Mouse (Mus musculus): ENCODE data around the gene Muc4.

The Muc4 gene

DNA sequence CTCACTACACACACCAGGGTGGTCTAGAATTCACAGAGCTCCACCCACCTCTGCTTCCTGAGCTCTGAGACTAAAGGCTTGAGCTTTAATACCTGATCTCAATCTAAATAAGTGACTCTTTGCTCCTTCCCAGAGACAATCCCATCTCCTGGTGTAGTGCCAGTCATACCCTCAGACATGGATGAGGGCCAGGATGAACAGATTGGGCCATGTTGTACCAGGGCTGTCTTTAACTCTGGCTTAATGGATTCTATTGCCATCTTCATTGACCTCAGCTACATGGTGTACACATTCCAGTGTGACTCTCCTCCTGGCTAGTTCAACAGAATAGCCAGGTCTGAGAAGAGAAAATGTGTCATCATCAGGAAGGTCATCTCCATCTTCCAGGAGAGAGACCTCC, 9.2 kb upstream of the Muc4 start:
- no peak for DNase-seq (ENCODE audit: low read depth, low spot score)

DNA sequence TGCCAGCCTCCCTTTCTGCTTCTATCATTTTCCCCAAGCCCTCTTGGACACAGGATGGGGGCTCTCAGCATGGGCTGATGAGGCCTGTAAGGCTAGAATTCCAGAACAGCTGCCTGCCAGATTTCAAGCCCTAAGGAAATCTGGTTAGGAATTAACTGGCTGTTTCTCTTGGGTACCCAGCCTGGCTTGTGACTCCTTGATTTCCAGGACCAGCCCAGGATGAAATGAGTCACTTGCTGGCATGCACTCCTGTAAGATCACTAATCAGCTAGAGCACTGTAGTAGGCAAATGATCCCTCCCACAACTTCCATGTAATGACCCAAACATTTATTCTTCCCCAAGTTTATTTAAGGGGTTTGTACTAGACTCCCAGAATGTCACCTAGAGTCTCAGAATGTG, 7.4 kb upstream of the Muc4 start:
- DNase-seq (ENCODE audit: low read depth, low spot score): no peak

DNA sequence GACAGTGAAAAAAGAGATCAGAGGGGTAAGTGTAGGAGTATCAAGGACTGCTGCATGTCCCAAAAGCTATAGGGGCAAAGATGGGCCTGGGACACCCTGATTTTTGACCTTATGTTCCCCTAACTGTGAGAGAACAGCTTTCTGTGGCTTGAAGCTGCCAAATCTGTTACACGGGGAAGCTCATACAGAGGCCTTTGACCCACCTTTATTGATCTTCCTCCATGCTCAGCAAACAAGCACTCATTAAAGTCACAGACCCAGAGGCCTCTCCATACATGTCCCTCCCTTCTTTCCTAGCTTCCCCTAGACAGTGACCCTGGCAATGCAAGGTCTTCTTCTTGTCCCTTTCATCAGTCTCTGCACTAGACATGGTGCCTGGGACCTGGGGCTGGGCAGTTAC, 7.0 kb upstream of the Muc4 start:
- DNase-seq (ENCODE audit: low read depth, low spot score): no peak

DNA sequence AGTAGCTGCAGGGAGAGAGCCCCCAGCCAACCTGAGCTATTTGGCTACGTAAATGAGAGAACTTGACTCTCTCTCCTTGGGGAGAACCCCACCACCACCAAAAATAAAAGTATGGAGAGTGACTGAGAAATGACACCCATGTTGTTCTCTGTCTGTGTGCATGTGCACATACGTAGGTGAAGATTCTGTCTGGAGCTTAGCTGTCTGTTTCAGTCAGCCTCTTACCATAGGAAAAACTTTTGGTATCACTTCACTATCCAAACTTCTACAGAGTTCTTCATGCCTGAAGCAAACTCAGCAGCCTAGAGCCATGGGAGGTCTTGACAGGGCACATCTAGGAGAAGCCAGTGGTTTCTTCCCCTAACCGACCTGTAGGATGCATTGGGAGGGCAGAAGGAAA, 2.5 kb upstream of the Muc4 start:
- DNase-seq (ENCODE audit: low read depth, low spot score): no peak

DNA sequence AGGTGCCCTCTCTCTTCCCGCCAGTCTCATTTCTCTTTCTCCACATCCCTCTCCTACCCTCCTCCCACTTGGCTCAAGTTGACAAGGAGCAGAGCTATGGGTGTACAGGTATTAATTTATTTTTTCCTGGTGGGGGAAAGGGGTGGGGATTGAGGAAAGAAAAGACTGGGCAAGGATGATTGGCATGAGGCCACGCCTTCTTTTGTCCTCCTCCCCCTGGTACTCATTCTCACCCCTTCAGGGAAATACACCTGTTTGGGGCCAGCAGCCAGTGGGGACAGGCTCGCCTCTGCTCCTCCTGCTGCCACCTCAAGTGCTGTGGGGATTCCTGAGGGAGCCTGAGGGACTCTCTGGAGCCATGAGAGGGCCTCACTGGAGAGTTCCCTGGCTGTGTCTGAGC, 336 bp downstream of the Muc4 start:
- DNase-seq (ENCODE audit: low read depth, low spot score): no peak

DNA sequence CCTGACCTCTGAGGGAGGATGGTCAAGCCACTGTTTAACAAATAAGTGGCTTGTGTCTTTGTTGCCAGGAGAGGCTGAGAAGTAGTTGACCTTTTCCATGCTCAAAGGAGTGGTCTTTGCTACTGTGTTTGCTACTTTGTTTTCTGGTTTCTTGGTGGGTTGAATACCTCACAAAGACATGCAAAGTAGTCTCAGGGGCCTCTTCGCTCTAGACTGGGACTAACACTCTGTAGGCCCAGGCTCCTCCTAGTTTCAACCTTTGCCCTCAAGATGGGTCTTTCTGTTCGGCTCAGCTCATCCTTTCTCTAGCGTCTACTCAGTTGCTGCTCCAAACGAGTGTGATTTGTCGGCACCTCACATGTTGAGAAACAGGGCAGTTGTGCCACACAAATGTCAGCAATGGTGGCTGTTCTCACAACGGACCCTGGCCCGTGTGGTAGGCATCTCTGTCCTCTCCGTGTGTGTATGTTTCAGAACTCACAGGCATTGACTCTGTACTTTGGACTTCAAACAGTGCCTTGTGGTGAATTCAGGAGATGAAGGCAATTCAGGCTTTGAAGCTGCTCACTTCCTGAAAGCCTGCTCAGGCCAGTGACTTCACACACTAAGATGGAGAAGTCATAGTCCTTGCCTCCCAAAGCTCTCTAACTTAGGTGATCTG, 4.4 kb downstream of the Muc4 start:
- DNase-seq (ENCODE audit: low read depth, low spot score): peak; percentile 71

DNA sequence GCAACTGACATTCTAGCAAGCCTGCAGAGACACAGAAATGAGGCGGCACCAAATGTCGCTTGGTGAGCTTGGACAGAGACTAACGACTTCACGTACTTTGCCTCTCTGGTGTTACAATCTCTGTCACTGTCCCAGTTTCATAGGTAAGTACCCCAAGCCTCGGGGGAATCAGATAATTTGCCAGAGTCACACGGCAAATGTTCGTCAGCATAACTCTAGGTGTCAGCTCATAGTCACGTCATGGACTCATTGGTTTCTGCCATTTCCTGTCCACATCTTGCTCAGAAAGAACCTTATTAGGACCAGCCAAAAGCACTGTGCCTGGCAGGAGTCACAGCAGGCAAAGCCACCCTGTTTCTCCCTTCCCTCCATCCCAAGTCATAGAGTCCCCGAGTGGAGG, 5.7 kb downstream of the Muc4 start:
- DNase-seq (ENCODE audit: low read depth, low spot score): no peak

DNA sequence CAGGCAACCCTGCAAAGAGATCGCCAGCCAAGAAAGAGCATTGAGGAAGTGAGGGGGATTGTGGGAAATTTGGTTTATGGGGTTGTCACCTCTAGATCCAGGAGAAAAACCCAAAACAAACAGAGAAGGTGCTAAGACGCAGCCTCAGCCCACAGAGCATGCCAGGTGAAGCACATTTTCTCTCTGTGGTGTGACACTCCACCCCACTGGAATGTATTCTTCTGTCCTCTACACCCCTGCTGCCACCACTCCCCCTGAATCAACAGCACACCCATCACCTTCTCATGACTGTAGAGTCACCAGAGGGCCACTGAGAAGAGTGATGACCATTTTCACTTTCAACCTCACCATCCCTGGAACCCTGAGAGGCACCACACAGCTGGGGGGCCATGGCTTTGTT, 7.0 kb downstream of the Muc4 start:
- DNase-seq (ENCODE audit: low read depth, low spot score): no peak

DNA sequence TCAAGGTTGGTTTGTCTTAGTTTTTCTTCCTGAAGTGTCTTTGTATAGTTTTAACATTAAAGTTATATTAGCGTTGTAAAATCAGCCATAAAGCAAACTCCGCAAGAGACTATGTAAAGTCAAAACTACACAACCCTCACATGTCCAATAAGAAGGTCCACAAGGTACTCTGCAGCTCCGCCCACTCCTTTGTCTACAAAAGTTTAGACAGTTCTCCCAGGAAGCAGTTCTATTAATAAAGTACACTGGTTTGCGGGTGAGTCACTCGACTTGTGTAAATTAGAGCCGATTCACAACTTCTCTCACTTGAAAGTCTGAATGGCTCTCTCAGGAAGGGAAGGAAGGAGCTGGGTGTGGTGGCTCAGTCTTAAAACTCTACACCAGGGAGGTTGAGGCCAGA, 10.2 kb downstream of the Muc4 start:
- no peak for DNase-seq (ENCODE audit: low read depth, low spot score)

DNA sequence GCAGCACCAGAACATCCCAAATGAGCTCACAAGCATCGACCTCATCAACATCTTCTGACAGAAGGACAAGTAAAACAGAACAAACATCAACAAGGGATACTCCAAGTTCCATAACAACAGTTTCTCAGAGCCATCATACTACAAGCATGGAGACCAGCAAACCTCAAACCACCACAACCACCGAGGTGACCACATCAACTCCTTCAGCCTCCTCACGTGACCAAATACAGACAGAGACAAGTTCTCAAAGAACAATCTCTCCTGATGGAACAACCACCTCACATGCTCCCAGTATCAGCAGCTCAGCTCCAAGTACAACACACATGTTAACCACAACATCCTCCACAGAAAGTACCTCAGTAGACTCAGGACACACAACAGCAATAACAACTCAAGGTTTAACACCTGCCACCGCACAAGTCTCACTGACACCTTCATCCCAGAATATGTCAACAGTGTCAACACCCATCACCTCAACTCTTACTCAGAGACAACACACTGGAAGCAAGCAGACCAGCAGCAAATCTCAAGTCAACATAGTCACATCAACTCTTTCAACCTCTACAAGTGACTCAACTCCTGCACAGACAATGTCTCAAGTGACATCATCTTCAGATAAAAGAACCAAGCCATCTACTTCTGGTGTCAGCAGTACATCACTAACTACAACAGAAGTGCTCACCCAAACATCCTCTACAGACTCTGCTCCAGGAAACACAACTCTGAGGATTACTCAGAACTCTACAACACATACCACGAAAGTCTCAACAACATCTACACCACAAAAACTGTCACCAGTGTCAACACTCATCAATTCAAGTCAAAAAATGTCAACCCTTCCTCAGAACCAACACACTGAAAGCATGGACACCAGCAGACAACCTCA, 14.8 kb downstream of the Muc4 start:
- no peak for DNase-seq (ENCODE audit: low read depth, low spot score)

DNA sequence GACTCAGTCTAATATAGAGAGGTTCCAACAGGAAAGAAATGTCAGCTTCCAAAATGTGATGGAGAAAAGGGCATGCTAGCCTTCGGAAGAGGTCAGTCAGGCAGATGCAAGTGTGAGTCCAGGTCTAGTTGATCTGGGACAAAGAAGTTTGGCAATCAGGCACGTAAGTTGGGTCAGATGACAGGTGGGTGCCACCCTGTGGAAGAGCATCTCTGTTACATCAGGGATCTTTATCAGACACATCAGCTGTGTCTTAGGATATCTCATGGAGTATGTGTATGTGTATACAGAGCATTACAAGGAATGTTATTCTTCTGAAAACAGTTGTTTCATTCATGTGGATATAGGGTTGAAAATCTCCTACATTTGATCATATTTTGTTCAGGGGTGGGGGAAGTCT, 28.9 kb downstream of the Muc4 start:
- DNase-seq (ENCODE audit: low read depth, low spot score): no peak

DNA sequence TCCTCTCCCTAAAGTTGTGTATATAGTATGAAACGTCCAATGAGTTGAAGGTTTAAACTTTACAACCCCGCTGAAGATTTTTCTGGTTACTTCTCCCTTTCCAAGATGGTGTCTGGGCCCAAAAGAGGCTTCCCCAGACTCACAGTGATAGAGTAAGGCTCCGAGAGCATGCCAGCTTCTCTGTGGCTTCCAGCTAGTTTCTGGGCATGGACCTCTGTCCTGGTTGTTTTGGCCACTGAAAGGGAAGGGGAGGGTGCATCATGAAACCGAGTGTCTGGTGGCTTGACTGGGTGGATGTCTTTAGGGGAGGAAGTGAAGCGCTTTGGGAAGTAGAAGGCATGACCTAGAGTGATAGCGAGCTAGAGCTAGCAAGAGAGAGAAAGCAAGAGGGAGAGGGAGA, 29.3 kb downstream of the Muc4 start:
- no peak for DNase-seq (ENCODE audit: low read depth, low spot score)

DNA sequence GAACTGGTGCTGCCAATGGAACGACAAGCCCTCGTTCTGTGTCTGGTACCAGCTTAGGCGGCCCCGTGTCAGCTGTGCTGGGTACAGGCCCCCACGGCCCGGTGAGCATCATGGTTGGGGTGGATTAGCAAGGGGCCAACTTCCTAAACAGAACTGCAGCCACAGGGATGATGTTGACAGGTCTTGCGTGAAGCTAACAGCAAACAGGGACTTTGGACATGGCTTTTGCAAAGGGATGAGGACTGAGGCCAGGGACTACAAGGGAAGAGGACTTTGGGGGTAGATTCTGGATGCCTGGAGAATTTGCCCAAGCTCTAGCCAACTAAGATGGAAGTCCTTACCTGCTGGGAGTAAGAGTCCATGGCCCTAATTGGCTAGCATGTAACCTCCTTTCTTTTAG, 31.2 kb downstream of the Muc4 start:
- no peak for DNase-seq (ENCODE audit: low read depth, low spot score)

DNA sequence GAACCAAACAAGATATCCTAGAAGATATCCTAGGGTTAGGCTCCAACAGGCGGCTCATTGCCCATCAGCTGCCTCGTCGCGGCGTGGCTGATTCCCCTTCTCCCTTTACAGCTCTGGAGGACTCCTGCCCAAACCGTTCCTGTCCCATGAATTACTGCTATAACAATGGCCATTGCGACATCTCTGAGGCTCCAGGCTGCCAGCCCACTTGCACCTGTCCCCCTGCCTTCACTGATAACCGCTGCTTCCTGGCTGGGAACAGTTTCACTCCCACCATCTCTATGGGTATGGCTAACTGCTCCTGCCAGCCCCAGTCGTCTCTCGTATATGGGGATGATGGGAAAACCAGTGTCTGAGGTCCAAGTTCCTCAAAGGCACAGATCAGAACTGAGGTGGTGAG, 41.0 kb downstream of the Muc4 start:
- no peak for DNase-seq (ENCODE audit: low read depth, low spot score)

DNA sequence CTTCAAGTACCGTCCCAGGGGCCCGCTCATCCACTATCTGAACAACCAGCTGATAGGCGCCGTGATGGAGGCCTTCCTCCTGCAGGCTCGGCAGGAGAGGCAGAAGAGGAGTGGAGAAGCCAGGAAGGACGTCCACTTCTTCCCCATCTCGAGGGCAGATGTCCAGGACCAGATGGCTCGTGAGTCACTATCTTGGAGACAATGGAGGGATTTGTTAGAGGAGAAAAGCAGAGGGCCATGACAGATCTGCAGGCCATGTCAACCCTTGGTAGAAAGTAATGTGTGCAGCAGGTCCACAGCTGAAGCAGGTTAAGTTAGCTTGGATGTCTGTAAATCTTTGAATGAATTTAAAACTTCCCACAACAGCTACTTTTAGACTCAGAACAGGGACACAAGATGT, 43.3 kb downstream of the Muc4 start:
- no peak for DNase-seq (ENCODE audit: low read depth, low spot score)

DNA sequence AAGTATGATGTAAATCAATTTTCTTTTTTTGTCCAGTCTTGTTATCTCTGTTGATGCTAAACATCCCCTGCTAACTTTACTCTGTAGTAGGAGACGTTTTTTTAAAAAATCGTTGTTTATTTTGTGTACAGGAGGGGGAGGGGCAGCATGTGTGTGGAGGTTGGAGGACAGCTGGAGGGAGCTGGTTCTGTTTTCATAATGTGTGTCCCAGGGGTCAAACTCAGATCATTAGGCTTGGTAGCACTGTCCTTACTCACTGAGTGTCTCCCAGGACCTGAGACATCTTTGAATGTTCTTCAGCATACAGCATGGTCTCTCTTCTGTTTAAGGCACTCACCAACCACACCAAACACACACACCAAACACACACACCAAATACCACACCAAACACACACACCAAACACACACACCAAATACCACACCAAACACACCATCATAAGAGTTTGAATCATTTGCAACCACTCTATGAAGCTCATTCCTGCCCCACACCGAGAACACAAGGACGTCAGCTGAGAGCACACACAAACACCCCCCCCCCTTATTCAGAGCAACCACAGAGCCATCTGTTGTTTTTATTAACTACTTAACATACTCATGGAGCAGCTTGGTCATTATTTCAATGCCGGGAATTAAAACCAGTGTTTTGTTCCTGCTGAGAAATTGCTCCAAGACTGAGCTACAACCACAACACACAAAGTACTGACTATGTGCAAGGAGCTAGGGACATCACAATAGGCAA, 47.8 kb downstream of the Muc4 start:
- no peak for DNase-seq (ENCODE audit: low read depth, low spot score)

DNA sequence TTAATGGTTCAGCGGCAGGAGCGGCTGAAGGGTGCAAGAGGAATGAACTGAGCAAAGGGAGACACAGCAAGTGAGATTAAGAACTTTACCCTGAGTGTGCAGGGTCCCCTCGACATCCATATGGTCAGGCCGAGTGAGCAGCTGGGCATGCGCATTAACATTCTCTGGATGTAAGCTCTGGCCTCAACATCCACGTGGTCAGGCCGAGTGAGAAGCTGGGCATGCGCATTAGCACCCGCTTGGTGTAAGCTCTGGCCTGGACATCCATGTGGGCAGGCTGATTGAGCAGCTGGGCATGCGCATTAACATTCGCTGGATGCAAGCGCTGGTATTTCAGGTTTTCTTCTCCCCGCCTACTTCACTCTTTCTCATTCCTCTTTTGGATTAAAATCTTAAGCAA, 49.2 kb downstream of the Muc4 start:
- no peak for DNase-seq (ENCODE audit: low read depth, low spot score)

DNA sequence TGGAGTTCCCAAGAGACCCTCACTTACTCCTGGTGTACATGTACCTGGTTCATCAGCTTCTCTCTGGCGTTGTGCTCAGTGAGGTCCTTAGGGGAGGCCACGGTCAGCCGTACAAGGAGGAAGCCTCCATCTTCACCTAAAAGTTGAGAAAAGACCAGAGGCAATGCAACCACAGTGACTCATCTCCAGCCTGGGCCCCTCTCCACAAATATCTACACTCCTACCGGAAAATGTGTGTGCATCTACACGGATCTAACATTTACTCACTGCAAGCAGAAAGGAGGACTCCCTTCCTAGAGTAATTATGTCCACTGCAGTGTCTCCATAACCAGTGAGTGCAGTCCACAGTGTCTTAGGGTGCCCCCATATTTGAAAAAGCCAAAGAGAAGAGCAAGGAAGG, 54.4 kb downstream of the Muc4 start:
- DNase-seq (ENCODE audit: low read depth, low spot score): no peak

DNA sequence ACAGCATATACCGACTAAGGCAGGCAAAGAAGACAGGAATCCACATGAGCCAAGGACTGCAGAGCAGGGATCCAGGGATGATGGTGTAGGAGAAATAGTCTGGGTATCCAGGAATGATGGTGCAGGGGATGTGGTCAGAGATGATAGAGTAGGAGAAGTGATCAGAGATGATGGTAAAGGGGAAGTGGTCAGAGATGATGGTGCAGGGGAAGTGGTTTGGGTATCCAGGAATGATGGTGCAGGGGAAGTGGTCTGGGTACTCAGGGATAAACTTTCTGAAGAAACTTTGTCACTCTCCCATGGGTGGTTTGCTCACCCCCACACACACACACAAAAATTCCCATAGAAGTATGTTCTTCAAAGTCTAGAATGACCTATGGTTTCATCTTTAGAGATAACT, 59.5 kb downstream of the Muc4 start:
- no peak for DNase-seq (ENCODE audit: low read depth, low spot score)

DNA sequence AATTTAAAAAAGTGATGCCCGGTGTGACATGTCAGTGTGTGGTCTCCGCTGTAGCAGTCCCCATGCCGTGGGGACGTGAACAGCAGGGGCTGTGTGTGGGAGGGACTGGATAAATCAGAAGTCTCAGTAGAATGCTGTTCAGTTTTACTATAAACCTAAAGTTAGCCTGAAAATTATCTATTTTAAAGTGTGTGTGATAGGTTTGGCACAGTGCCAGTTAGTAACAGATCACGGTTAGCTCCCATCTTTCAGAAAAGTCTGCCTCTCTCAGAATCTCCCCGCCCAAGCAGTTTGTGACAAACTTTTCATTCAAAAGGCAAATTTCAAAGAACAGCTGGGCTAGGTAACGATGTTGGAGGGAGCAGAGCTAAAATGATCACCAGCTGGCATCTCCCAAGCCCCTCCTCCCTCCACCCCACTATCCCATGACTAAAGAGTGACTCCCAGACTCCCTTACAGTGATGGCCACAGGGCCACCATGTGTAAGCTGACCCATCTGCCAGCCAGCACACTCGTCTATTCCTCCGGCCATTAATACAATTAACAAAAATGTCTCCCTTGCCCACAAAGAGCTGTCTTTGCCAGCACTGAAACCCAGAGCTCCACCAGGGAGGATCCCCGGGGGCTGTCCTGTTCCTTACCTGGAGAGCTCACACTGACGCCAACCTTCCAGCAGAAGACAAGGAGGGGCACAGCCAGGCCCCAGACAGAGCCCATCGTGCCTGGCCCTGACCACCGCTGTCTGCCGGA, 61.2 kb downstream of the Muc4 start:
- no peak for DNase-seq (ENCODE audit: low read depth, low spot score)

DNA sequence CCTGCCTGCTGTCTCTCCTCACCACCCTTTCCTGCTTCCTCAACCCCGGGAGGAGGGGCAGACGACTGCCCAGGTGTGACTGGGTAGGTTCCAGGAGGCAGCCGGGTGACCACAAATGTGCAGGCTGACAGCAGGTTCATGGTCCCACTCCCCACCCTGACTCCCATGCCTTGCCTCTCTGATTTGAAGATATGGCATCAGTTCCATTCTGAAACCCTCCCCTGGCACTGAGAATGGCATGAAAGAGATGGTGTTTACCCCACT, 61.7 kb downstream of the Muc4 start, which contains the start of gene Muc20:
TSS of gene Muc20 (minus strand) at position 10 of the 264 bp plus-strand sequence.
- no peak for DNase-seq (ENCODE audit: low read depth, low spot score)

DNA sequence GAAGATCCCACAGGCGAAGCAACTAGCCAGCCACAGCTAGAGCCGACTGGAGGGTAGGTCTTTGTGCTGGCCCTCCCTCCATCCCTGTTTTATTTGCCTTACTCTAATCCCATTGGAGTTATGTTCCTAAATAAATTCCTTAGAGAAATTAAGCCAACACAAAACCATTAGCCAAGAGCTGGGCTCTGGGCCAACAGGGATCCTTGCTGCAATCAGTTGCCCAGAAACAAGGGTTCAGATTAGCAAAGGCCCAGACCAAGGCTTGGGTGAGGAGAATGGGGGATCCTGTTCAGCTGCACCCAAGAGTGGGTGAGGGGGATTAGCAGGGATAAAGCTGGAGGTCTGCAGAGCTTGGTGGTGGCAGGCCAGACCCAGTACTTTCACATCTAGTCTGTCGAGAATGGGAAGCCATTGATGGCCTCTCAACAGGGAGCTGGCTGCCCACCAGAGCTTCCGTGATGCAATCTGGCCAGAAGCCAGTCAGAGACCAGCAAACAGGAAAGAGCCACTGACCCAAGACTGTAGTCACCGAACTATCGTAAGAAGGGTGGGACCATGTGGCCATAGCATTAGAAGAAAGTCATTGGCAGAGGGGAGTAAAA, 67.7 kb downstream of the Muc4 start:
- DNase-seq (ENCODE audit: low read depth, low spot score): peak; percentile 45

Measured in ZHBTc4 (cell line).